Mouse (Mus musculus): ENCODE measurements around the gene Btc.

The Btc gene

DNA sequence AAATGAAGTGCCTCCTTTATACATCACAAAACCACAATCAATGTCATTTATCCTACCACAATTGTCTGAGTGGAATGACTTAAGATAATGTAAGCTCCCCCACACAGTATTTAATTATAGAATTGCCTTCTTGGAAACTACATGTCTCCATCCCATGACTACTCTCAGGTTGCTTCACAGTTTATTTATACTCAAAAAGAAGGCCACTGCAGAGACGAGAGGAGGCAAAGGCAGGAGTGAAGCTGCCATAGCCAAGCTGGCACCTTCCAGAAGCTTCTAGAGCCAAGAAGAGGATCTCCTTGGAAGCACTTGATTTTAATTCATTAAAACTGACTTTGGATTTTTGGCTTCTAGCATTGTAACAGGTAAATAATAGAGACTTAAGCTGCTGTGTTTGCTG, 81.0 kb downstream of the Btc start:
- DNase-seq (ENCODE audit: low spot score in 2 of 2): no peak

DNA sequence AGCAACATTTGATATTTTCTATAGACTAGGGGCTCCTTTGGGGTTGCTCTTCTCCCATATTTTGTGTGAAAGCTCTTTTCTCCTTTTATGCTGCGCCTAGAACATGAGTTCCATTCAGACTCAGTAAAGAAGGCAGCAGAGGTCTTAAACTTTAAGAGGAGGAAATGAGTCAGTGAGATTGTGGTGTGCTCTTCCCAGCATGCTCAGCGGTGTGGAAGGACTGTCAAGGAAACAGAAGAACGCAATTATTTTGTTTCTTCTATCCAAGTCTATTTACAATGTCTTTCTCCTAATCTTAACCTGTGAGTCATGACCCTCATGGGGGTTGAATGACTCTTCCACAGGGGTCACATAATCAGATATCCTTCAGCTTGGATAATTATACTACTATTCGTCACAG, 82.4 kb downstream of the Btc start:
- no peak for DNase-seq (ENCODE audit: low spot score in 2 of 2)

DNA sequence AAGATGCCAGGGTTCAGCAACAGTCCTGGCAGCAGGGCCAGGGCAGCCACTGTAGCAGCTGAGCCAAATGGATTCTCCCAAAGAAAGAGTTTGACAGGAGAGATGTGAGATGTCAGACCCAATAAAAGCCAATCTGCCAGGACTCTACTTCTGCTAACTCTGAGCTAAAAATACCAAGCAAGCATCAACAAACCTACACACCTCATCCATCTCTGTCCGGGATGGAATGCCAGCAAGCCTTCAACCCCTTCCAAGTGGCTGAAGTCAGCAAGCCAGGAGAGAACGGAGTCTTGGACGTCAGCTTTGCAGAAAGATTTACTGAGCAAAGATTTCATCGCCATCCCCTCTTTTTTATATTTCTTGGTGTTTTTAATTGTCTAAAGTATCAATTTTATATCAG, 88.8 kb downstream of the Btc start:
- no peak for DNase-seq (ENCODE audit: low spot score in 2 of 2)

DNA sequence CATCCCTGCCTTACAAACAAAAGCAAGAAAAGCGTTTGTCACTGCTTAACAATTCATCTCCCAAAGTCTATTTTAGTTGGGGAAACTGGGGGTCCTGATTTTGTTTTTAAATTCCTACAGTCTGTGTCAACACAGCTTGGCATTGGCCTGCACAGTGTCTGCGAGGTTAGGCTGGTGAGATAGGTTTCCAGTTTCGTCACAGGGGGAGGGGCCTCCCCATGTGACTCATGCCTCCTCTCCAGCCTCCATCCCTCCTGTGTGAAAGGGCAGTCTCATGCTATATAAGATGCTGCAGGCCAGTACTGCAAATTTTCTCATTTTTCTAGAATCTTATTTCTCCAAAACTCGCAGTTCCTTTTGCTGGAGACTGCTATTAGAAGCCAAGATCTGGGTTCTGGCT, 91.0 kb downstream of the Btc start:
- DNase-seq (ENCODE audit: low spot score in 2 of 2): no peak

DNA sequence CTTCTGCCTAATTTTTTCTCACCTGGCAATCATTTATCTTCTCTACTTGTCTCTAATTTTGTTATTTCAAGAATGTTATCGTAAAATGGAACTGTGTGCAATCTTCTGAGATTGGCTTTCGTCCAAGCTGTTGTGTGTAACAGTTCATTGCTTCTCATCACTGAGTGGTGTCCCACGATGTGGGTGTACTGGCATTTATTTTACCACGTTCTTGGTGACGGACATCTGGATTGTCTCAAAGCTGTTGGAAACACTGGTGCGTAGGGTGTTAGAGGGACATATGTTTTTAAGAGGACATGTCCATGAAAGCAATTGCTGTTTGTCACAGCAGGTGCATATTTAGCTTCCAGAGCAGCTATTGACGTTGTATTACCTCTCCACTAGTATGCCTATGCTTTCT, 94.2 kb downstream of the Btc start:
- DNase-seq (ENCODE audit: low spot score in 2 of 2): peak; percentile 27 to 32

DNA sequence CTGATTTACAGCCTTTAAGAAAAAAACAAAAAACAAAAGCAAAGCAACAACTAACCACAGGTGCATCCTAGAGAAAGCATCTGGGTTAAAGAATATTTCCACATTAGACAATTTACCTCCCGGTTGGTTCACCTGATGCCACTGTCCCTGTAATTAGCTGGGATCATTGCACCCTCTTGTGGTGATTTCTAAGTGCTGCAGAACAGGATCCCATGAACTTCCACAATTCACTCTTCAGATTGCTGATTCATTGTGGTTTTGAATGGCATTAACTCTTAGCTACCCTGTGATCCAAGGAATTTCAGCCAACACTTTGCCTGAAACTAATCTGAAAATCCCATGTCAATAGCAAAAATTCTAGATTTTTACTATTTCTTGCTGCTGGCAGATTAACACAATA, 94.9 kb downstream of the Btc start:
- peak; percentile 63 to 74 for DNase-seq (ENCODE audit: low spot score in 2 of 2)
